8 mouse cellular contexts compared by ENCODE assay signal in genomic region chr12:5142776-5143175, GRCm38 (mm10).
DNase-seq lines count a peak whose midpoint lies in the region; ATAC-seq and TF ChIP-seq lines count a peak whose summit lies in the region.

No protein-coding gene starts in this region.

- no peak overlapping the region for H3K27ac ChIP-seq in MEL (ENCODE audit: control insufficient read depth, low read depth, low read length)
- no peak overlapping the region for H3K27ac ChIP-seq in forebrain, embryonic 13.5 days
- no peak overlapping the region for H3K27ac ChIP-seq in lung, embryonic 16.5 days (ENCODE audit: low read length)

- no peaks in the 10 kb centered on the region for H3K27me3 ChIP-seq in MEL (ENCODE audit: control insufficient read depth in 1 of 2, insufficient read depth in 2 of 2, low read length in 2 of 2)
- H3K27me3 ChIP-seq in forebrain, embryonic 13.5 days: no peaks in the 10 kb centered on the region
- no peaks in the 10 kb centered on the region for H3K27me3 ChIP-seq in lung, embryonic 16.5 days (ENCODE audit: control insufficient read depth, insufficient read depth, low read depth, low read length)

- WGBS in forebrain, embryonic 13.5 days: 11% methylated on average over 3 of the region's 3 CpGs
- 24% methylated on average over 3 of the region's 3 CpGs for WGBS in lung, embryonic 16.5 days

- H3K4me1 ChIP-seq in MEL (ENCODE audit: control insufficient read depth in 1 of 2, insufficient read depth in 2 of 2, low read length in 2 of 2): no peaks in the 10 kb centered on the region
- peaks cover 33% of the 10 kb centered on the region for H3K4me1 ChIP-seq in forebrain, embryonic 13.5 days
- 0 out of 2 replicates have a peak, but pooled peaks cover 3% of the 10 kb centered on the region for H3K4me1 ChIP-seq in lung, embryonic 16.5 days (replicated peaks; ENCODE audit: control insufficient read depth, insufficient read depth, low read length)

- H3K4me3 ChIP-seq in MEL (ENCODE audit: control insufficient read depth in 1 of 2, insufficient read depth in 1 of 2, low read depth in 2 of 2, low read length in 2 of 2): no peak overlapping the region
- no peak overlapping the region for H3K4me3 ChIP-seq in forebrain, embryonic 13.5 days
- H3K4me3 ChIP-seq in lung, embryonic 16.5 days (ENCODE audit: low read length): no peak overlapping the region

- H3K9ac ChIP-seq in MEL (ENCODE audit: control insufficient read depth, low read depth, low read length, poor library complexity, severe bottlenecking): no peak overlapping the region
- no peak overlapping the region for H3K9ac ChIP-seq in forebrain, embryonic 13.5 days
- no peak overlapping the region for H3K9ac ChIP-seq in lung, embryonic 16.5 days (ENCODE audit: low read length)

- no peak for TF ChIP-seq POLR2A in MEL (IDR thresholded peaks at IDR 0.05; ENCODE audit: control insufficient read depth in 1 of 2, insufficient read depth in 1 of 2, low read depth in 1 of 2, low read length in 2 of 2, poor library complexity in 1 of 2)

- peak; percentile 69 for ATAC-seq in forebrain, embryonic 13.5 days
- peak; percentile 67; the same call in 1 of the 2 replicates for ATAC-seq in lung, embryonic 16.5 days (ENCODE audit: low read depth)
- no peak for ATAC-seq in megakaryocyte, adult 5-6 weeks (ENCODE audit: poor library complexity, severe bottlenecking)

- H3K9me3 ChIP-seq in MEL (replicated peaks; ENCODE audit: insufficient read depth, low read length): no peaks in the 10 kb centered on the region
- H3K9me3 ChIP-seq in forebrain, embryonic 13.5 days (replicated peaks): no peaks in the 10 kb centered on the region
- no peaks in the 10 kb centered on the region for H3K9me3 ChIP-seq in lung, embryonic 16.5 days (ENCODE audit: control insufficient read depth, low read length)

- peak in 2 of 3 experiments; percentile 4 to 24; a peak in 2 of 6 replicates for TF ChIP-seq CTCF in MEL (IDR thresholded peaks at IDR 0.05 in 2 of 3, conservative IDR thresholded peaks at IDR 0.05 in 1 of 3; ENCODE audit: control insufficient read depth in 1 of 3, insufficient read depth in 1 of 3, low read depth in 2 of 3, low read length in 3 of 3, poor library complexity in 1 of 3, severe bottlenecking in 1 of 3)

- H3K79me2 ChIP-seq in MEL (ENCODE audit: control insufficient read depth, insufficient read depth, low read length, poor library complexity): no peaks in the 10 kb centered on the region

- H3K4me2 ChIP-seq in forebrain, embryonic 13.5 days: no peak overlapping the region
- H3K4me2 ChIP-seq in lung, embryonic 16.5 days (ENCODE audit: low read depth, low read length): no peak overlapping the region

- no peaks in the 10 kb centered on the region for H3K36me3 ChIP-seq in MEL (ENCODE audit: control insufficient read depth in 1 of 2, insufficient read depth in 2 of 2, low read length in 2 of 2)
- peaks cover 7% of the 10 kb centered on the region for H3K36me3 ChIP-seq in forebrain, embryonic 13.5 days (ENCODE audit: poor library complexity, severe bottlenecking)
- H3K36me3 ChIP-seq in lung, embryonic 16.5 days (ENCODE audit: control insufficient read depth, insufficient read depth, low read length): no peaks in the 10 kb centered on the region

- DNase-seq in MEL (ENCODE audit: low read depth, low spot score): peak; percentile 5
- DNase-seq in c-Kit-positive CD71-positive TER-119-positive erythroid progenitor cells, embryonic 14.5 days (ENCODE audit: low spot score): peak; percentile 7
- peak; percentile 90 for DNase-seq in heart, postnatal 4 days
- peak; percentile 78 to 91 for DNase-seq in layer of hippocampus, adult 8-10 months (ENCODE audit: low spot score in 2 of 2)
- DNase-seq in retina, postnatal 7 days (ENCODE audit: low read depth, low spot score): peak; percentile 65

- TF ChIP-seq EP300 in MEL (IDR thresholded peaks at IDR 0.05; ENCODE audit: low read depth in 1 of 2, low read length in 2 of 2): no peak

- no peak; the same call in 1 of the 2 replicates for TF ChIP-seq RAD21 in MEL (IDR thresholded peaks at IDR 0.05; ENCODE audit: low read depth, low read length)

TF ChIP-seq in MEL, 35 proteins besides CTCF, POLR2A, EP300 and RAD21:
- TF ChIP-seq MEF2A (IDR thresholded peaks at IDR 0.05; ENCODE audit: extremely low read depth, insufficient replicate concordance, low read depth, low read length, poor library complexity, severe bottlenecking) (no peak), SMC3 (IDR thresholded peaks at IDR 0.05; ENCODE audit: low read depth, low read length) (no peak), SIN3A (IDR thresholded peaks at IDR 0.05; ENCODE audit: low read length) (no peak), BHLHE40 (IDR thresholded peaks at IDR 0.05; ENCODE audit: borderline replicate concordance, low read depth, low read length) (no peak), RCOR1 (IDR thresholded peaks at IDR 0.05; ENCODE audit: low read depth, low read length) (no peak)

Comparison
In these comparisons a context has a peak if more than half of its experiments do, and no peak if none do; other contexts are left out.
1. DNase-seq: peak in every context shown above with its lines; median percentile 90 in heart, postnatal 4 days; 84 in layer of hippocampus, adult 8-10 months; 65 in retina, postnatal 7 days; 7 in c-Kit-positive CD71-positive TER-119-positive erythroid progenitor cells, embryonic 14.5 days; 5 in MEL.